Mouse (Mus musculus) layer of hippocampus, adult 11-12 months (tissue): Measurements from ENCODE around the gene Iqch.

ENCODE experiments used
- DNase-seq: peaks from one replicate; pipeline ENCODE4 v3.0.0; 2022; ENCODE audit warnings: low spot score

Iqch gene

GRCm38 (mm10) chr9:63602043-63602939 lies at the start of gene Iqch, which contains the start of gene Aagab:
Gene Iqch, minus strand, starts transcription at chr9:63602493.
Gene Aagab, plus strand, starts transcription at chr9:63602660.
- peak; percentile 97 for DNase-seq

GRCm38 (mm10) chr9:63651594-63651993 lies 49.3 kb upstream of the Iqch start:
- DNase-seq = no peak

GRCm38 (mm10) chr9:63650905-63651304 lies 48.6 kb upstream of the Iqch start:
- DNase-seq = no peak

- no peak for DNase-seq
Observed at GRCm38 (mm10) chr9:63649841-63650545, 47.7 kb upstream of the Iqch start.

- no peak for DNase-seq
Observed at GRCm38 (mm10) chr9:63648520-63648918, 46.2 kb upstream of the Iqch start.

GRCm38 (mm10) chr9:63647581-63648519 lies 45.6 kb upstream of the Iqch start:
- DNase-seq = no peak

- no peak for DNase-seq
Observed at GRCm38 (mm10) chr9:63645084-63645483, 42.8 kb upstream of the Iqch start.

GRCm38 (mm10) chr9:63644011-63644410 lies 41.7 kb upstream of the Iqch start:
- DNase-seq = no peak

GRCm38 (mm10) chr9:63641983-63642646 lies 39.8 kb upstream of the Iqch start:
- no peak for DNase-seq

- DNase-seq = no peak
Observed at GRCm38 (mm10) chr9:63636113-63636512, 33.8 kb upstream of the Iqch start.

- DNase-seq = no peak
Observed at GRCm38 (mm10) chr9:63633334-63633733, 31.0 kb upstream of the Iqch start.

- DNase-seq = peak; percentile 66
Observed at GRCm38 (mm10) chr9:63632924-63633323, 30.6 kb upstream of the Iqch start.

- DNase-seq = no peak
Observed at GRCm38 (mm10) chr9:63632045-63632444, 29.8 kb upstream of the Iqch start.

GRCm38 (mm10) chr9:63625090-63625756 lies 22.9 kb upstream of the Iqch start:
- DNase-seq = no peak

- DNase-seq = no peak
Observed at GRCm38 (mm10) chr9:63623895-63624569, 21.7 kb upstream of the Iqch start.

GRCm38 (mm10) chr9:63617967-63618366 lies 15.7 kb upstream of the Iqch start:
- DNase-seq = no peak

- DNase-seq = no peak
Observed at GRCm38 (mm10) chr9:63614018-63614985, 12.0 kb upstream of the Iqch start.

GRCm38 (mm10) chr9:63613569-63613968 lies 11.3 kb upstream of the Iqch start:
- DNase-seq = no peak
